Mouse (Mus musculus): ENCODE measurements around the gene Noc2l. TPM values are rescaled to one million over a fixed set of nuclear protein-coding genes. Genes with fewer than 3 reads are reported as not detected.

Noc2l gene
- total and polyA plus RNA-seq, 3 experiments, result 173 to 244 (median 197) TPM

- peak; percentile 49 for DNase-seq (ENCODE audit: extremely low read depth)
- in situ Hi-C loops (cut with MboI; ENCODE audit: low pct_ligation_motif_present, low pct_unique_long_range_greater_than_20kb, low sequenced_read_pairs) (no loop called here), dilution Hi-C loops (cut with MboI; ENCODE audit: extremely low pct_ligation_motif_present, extremely low pct_unique_long_range_greater_than_20kb, low sequenced_read_pairs) (no loop called here)
- Histone ChIP-seq H3K36me3 (replicated peaks in 1 of 2; ENCODE audit: control insufficient read depth in 1 of 2, insufficient read depth in 1 of 2, low read length in 1 of 2) (peaks cover 0 to 4% of the 10 kb centered on the region in 2 experiments), H3K9me3 (replicated peaks; ENCODE audit: low read length) (no peaks in the 10 kb centered on the region), H3K4me3 (replicated peaks in 1 of 3; ENCODE audit: low read depth in 2 of 3, low read length in 2 of 3, poor library complexity in 1 of 3) (no peak within 1 kb of the TSS), H3K9ac (ENCODE audit: insufficient read depth, low read depth) (no peak within 1 kb of the TSS), H3K27me3 (replicated peaks) (no peaks in the 10 kb centered on the region), H3K4me2 (ENCODE audit: insufficient read depth, low read depth, poor library complexity, severe bottlenecking) (no peak within 1 kb of the TSS), H3K79me2 (replicated peaks; ENCODE audit: control insufficient read depth, extremely low read depth, insufficient read depth, poor library complexity, severe bottlenecking) (no peaks in the 10 kb centered on the region), H3K4me1 (ENCODE audit: control insufficient read depth in 1 of 2, insufficient read depth in 2 of 2) (peaks cover 13 to 15% of the 10 kb centered on the region in 2 experiments), H3K27ac (ENCODE audit: insufficient read depth, low read depth) (no peak within 1 kb of the TSS)
- TF ChIP-seq BHLHE40 (IDR thresholded peaks at IDR 0.05; ENCODE audit: low read depth, low read length), result peak; percentile 77
- TF ChIP-seq MEF2A (IDR thresholded peaks at IDR 0.05; ENCODE audit: borderline replicate concordance, low read depth, low read length), result peak; percentile 94
- no peak for TF ChIP-seq ZNF384 (IDR thresholded peaks at IDR 0.05; ENCODE audit: low read depth, low read length)
Observed at GRCm38 (mm10) chr4:156215649-156216048, 20.2 kb upstream of the Noc2l start, which contains the start of gene Perm1. Gene Perm1, plus strand, starts transcription at chr4:156215868.

GRCm38 (mm10) chr4:156216196-156216595 is 19.6 kb upstream of the Noc2l start:
- dilution Hi-C loops (cut with MboI; ENCODE audit: extremely low pct_ligation_motif_present, extremely low pct_unique_long_range_greater_than_20kb, low sequenced_read_pairs) (no loop called here), in situ Hi-C loops (cut with MboI; ENCODE audit: low pct_ligation_motif_present, low pct_unique_long_range_greater_than_20kb, low sequenced_read_pairs) (no loop called here)
- no peaks in the 10 kb centered on the region for H3K27me3 ChIP-seq (replicated peaks)
- H3K36me3 ChIP-seq (replicated peaks in 1 of 2; ENCODE audit: control insufficient read depth in 1 of 2, insufficient read depth in 1 of 2, low read length in 1 of 2), result peaks cover 0 to 4% of the 10 kb centered on the region in 2 experiments
- H3K4me2 ChIP-seq (ENCODE audit: insufficient read depth, low read depth, poor library complexity, severe bottlenecking), result no peak overlapping the region
- no peak overlapping the region for H3K27ac ChIP-seq (ENCODE audit: insufficient read depth, low read depth)
- H3K9ac ChIP-seq (ENCODE audit: insufficient read depth, low read depth), result no peak overlapping the region
- H3K9me3 ChIP-seq (replicated peaks; ENCODE audit: low read length), result no peaks in the 10 kb centered on the region
- no peak for DNase-seq (ENCODE audit: extremely low read depth)
- no peaks in the 10 kb centered on the region for H3K79me2 ChIP-seq (replicated peaks; ENCODE audit: control insufficient read depth, extremely low read depth, insufficient read depth, poor library complexity, severe bottlenecking)
- peaks cover 13 to 15% of the 10 kb centered on the region in 2 experiments for H3K4me1 ChIP-seq (ENCODE audit: control insufficient read depth in 1 of 2, insufficient read depth in 2 of 2)
- TF ChIP-seq ELF1 (IDR thresholded peaks at IDR 0.05; ENCODE audit: low read depth, low read length) (no peak), GABPA (IDR thresholded peaks at IDR 0.05; ENCODE audit: insufficient replicate concordance, low read depth, low read length) (no peak), RCOR1 (conservative IDR thresholded peaks at IDR 0.05; ENCODE audit: low read depth, low read length) (no peak), MAFK (IDR thresholded peaks at IDR 0.05; ENCODE audit: insufficient replicate concordance, low read length) (no peak), ZNF384 (IDR thresholded peaks at IDR 0.05; ENCODE audit: low read depth, low read length) (no peak), SMC3 (IDR thresholded peaks at IDR 0.05; ENCODE audit: low read depth, low read length) (no peak), TBP (conservative IDR thresholded peaks at IDR 0.05; ENCODE audit: low read depth, low read length) (no peak)
- no peak overlapping the region for H3K4me3 ChIP-seq (replicated peaks in 1 of 3; ENCODE audit: low read depth in 2 of 3, low read length in 2 of 3, poor library complexity in 1 of 3)

GRCm38 (mm10) chr4:156217022-156217669 is 18.7 kb upstream of the Noc2l start:
- Histone ChIP-seq H3K4me2 (ENCODE audit: insufficient read depth, low read depth, poor library complexity, severe bottlenecking) (no peak overlapping the region), H3K79me2 (replicated peaks; ENCODE audit: control insufficient read depth, extremely low read depth, insufficient read depth, poor library complexity, severe bottlenecking) (no peaks in the 10 kb centered on the region), H3K36me3 (replicated peaks in 1 of 2; ENCODE audit: control insufficient read depth in 1 of 2, insufficient read depth in 1 of 2, low read length in 1 of 2) (peaks cover 0 to 13% of the 10 kb centered on the region in 2 experiments), H3K27ac (ENCODE audit: insufficient read depth, low read depth) (no peak overlapping the region), H3K4me1 (ENCODE audit: control insufficient read depth in 1 of 2, insufficient read depth in 2 of 2) (peaks cover 13 to 15% of the 10 kb centered on the region in 2 experiments), H3K9ac (ENCODE audit: insufficient read depth, low read depth) (no peak overlapping the region), H3K4me3 (replicated peaks in 1 of 3; ENCODE audit: low read depth in 2 of 3, low read length in 2 of 3, poor library complexity in 1 of 3) (no peak overlapping the region), H3K27me3 (replicated peaks) (no peaks in the 10 kb centered on the region), H3K9me3 (replicated peaks; ENCODE audit: low read length) (no peaks in the 10 kb centered on the region)
- no peak for DNase-seq (ENCODE audit: extremely low read depth)
- no peak for TF ChIP-seq E2F4 (IDR thresholded peaks at IDR 0.05; ENCODE audit: insufficient replicate concordance, low read depth, low read length)
- TF ChIP-seq GABPA (IDR thresholded peaks at IDR 0.05; ENCODE audit: insufficient replicate concordance, low read depth, low read length), result no peak
- no peak for TF ChIP-seq ELF1 (IDR thresholded peaks at IDR 0.05; ENCODE audit: low read depth, low read length)
- no peak for TF ChIP-seq NRF1 (IDR thresholded peaks at IDR 0.05; ENCODE audit: low read depth, low read length)
- no peak for TF ChIP-seq MYC (IDR thresholded peaks at IDR 0.05; ENCODE audit: low read depth, low read length)
- TF ChIP-seq CHD1 (IDR thresholded peaks at IDR 0.05; ENCODE audit: low read depth, low read length), result no peak
- no peak for TF ChIP-seq CHD2 (IDR thresholded peaks at IDR 0.05; ENCODE audit: low read length)
- TF ChIP-seq POLR2A (IDR thresholded peaks at IDR 0.05; ENCODE audit: low read depth, low read length), result no peak
- no peak for TF ChIP-seq TBP (conservative IDR thresholded peaks at IDR 0.05; ENCODE audit: low read depth, low read length)
- no peak for TF ChIP-seq HCFC1 (IDR thresholded peaks at IDR 0.05; ENCODE audit: low read depth, low read length)
- TF ChIP-seq UBTF (IDR thresholded peaks at IDR 0.05; ENCODE audit: low read depth, low read length), result no peak
- no peak for TF ChIP-seq ZKSCAN1 (IDR thresholded peaks at IDR 0.05; ENCODE audit: borderline replicate concordance, low read depth, low read length)
- no peak for TF ChIP-seq ZC3H11A (IDR thresholded peaks at IDR 0.05; ENCODE audit: low read depth, low read length)
- TF ChIP-seq KAT2A (IDR thresholded peaks at IDR 0.05; ENCODE audit: insufficient replicate concordance, low read length), result no peak
- no peak for TF ChIP-seq SIN3A (IDR thresholded peaks at IDR 0.05; ENCODE audit: low read length)
- dilution Hi-C loops (cut with MboI; ENCODE audit: extremely low pct_ligation_motif_present, extremely low pct_unique_long_range_greater_than_20kb, low sequenced_read_pairs), result no loop called here
- in situ Hi-C loops (cut with MboI; ENCODE audit: low pct_ligation_motif_present, low pct_unique_long_range_greater_than_20kb, low sequenced_read_pairs), result no loop called here

All from CH12.LX (cell line).